Mouse (Mus musculus) kidney, adult 2 months (tissue): Measurements from ENCODE around the gene Hck.

Source experiments
- CTCF ChIP-seq: fragments of 200-500 bp; conservative IDR thresholded peaks from 2 replicates; pipeline ENCODE4 v1.5.1; 2011; ENCODE audit warnings: low read depth, mild to moderate bottlenecking, control low read depth, low read length, moderate library complexity, mixed read lengths; ENCODE audit not compliant: insufficient read depth, insufficient read length
- POLR2A ChIP-seq: fragments of 200-500 bp; IDR thresholded peaks from one replicate; pipeline ENCODE4 v1.6.1; 2011; ENCODE audit warnings: low read depth, low read length, control low read depth

GRCm38 (mm10) chr2:153153033-153153450 is 44.8 kb downstream of the Hck start:
- TF ChIP-seq CTCF, result no peak
- TF ChIP-seq POLR2A, result no peak
